Mouse (Mus musculus): ENCODE measurements around the gene Zfp592.

DNA sequence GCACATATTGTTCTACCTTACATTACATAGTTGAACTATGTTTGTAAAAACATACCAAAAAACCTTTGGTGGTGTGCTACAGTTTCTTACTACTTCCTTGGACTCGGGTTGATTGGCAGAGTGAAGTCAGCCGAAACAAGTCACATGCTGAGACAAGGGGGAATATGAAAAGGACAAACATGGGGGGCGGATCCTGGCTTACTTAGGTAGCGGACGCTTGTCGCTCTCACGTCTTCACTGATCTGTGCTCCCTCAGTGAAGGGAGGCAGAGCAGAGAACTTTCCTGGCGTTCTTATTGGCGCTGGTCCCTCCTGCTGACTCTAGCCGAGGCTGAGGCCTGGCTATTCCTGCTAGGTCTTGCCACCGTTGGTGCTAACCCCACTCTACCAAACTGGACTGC is 26.8 kb downstream of the Zfp592 start:
- TF ChIP-seq CTCF (IDR thresholded peaks at IDR 0.05; ENCODE audit: borderline replicate concordance, insufficient read depth, low read depth, low read length) (no peak), POLR2A (IDR thresholded peaks at IDR 0.05; ENCODE audit: borderline replicate concordance, insufficient read depth, low read length) (no peak)
